Mouse (Mus musculus) A20 (cell line): ENCODE results near the gene Scn1a.

Experiments
- DNase-seq: peaks from one replicate; pipeline ENCODE4 v3.0.0-alpha.2; 2011; ENCODE audit warnings: low read depth, low spot score

Gene Scn1a

DNA sequence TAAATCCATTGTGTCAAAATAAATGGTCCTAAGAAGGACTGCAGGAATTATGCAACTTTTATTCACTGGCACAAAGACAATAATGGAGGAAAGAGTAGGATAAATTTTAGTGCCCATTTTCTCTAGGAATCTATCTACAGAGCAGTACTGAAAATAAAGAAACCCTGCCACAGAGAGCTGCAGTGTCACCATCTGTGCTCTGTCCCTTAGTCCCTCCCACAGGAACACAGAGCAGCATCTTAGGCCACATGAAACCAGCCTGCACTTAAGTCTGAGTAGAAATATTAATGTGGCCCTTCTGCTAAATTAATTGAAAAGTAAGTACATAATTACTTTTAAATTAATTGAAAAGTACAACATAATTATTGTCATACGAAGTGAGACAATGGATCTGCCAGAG is 196.6 kb downstream of the Scn1a start:
- DNase-seq, result no peak

DNA sequence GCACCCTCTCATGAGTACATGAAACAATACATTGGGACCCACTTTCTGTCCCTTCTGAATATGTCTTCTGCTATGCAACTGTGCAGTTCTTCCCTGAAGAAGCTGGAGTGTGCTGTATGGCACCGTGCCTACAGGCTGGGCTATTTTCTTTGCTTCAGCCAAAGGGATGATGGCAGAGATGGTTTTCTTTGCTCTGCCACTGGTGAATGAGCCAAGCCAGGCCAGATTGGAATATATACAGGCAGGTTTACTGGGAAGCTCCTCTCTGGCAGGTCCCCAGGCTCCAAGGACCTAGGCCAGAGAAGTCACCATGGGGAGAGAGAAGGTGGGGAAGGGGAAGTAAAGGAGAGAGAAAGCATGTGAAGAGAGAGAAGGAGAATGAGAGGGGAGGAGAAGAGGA is 200.3 kb downstream of the Scn1a start:
- no peak for DNase-seq

DNA sequence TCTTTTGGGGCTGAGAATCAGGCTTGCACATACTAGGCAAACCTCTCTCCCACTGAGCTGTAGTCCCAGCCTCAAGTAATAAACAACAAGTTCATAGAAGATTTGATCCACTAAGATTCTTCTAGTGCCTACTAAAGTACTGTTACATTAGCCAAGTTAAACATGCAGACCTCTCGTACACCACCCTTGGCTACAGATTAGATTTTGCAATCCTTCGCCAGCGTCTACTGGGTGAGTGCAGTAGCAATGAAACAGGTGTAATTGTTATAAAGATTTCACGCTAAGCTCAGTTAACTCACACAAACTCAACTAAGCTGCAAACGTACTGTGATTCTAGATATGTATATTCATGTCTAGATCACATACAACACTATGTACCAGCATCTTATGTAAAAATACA is 201.8 kb downstream of the Scn1a start:
- DNase-seq, result no peak

DNA sequence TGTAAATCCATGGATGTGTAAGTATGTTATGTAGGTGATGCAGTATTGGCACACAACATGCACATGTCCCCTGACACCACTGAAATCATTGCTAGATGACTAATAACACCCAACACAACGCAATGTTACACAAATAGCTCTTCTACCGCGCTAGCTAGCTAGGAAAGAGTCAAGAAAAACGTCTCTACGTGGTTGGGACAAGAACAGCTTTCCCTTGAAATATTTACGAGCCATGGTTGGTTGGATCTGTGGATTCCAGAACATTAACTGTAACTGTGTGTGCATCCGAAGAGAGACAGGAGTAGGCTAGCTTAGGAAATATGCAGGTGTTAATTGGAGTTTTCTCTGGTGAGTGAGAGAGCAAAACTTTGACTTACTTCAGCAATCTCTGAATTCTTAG is 219.7 kb downstream of the Scn1a start:
- DNase-seq, result no peak
